Mouse (Mus musculus): ENCODE results near the gene Ssh2. TPM values are rescaled to one million over a fixed set of nuclear protein-coding genes. Genes with fewer than 3 reads are reported as not detected.

Ssh2 gene
- polyA plus RNA-seq, 1 experiment, result not detected

DNA sequence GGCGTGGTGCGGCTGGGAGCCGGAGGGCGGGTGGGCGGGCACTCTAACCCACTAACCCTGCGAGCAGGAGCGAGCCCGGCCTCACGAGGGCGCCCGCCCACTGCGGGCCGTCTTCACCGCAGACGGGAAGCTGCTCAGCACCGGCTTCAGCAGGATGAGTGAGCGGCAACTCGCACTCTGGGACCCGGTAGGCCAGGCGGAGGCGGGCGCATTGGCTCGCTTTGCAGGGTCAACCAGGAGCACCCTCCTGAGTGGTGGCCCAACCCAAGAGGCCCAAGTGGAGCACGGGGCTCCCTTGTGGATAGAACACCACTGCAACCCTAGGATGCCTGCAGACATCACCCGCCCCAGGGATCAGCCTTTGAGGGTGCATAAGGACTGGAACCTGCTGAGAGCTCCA, 251.1 kb downstream of the Ssh2 start:
- TF ChIP-seq POLR2A (IDR thresholded peaks at IDR 0.05; ENCODE audit: insufficient read depth, low read depth, low read length), result no peak
- TF ChIP-seq CTCF (IDR thresholded peaks at IDR 0.05; ENCODE audit: insufficient read depth, low read depth, low read length), result no peak
- Histone ChIP-seq H3K4me3 (ENCODE audit: insufficient read depth, low read depth, low read length) (no peak overlapping the region), H3K27ac (ENCODE audit: insufficient read depth, low read depth, low read length) (no peak overlapping the region), H3K4me1 (ENCODE audit: control insufficient read depth, insufficient read depth, low read length) (peaks cover 29% of the 10 kb centered on the region)
- 7% methylated on average over 25 of the region's 25 CpGs for WGBS

DNA sequence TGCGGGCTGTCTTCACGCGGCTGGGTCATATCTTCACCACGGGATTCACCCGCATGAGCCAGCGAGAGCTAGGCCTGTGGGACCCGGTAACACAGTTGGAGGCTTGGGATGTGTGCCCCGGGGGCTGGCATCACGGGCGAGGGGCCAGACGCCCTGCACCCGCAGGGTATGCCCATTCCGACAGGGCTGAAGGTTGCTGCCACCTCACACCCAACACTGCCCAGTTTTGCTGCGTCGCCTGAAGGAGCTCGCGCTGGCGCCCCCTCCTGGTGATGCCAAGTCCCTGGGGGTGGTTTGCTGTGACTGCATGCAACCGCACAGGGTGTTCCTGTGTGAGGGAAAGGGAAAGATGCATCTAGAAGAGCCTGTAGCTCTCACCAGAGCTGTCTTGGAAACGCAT, 251.7 kb downstream of the Ssh2 start:
- Histone ChIP-seq H3K27ac (ENCODE audit: insufficient read depth, low read depth, low read length) (no peak overlapping the region), H3K4me1 (ENCODE audit: control insufficient read depth, insufficient read depth, low read length) (peaks cover 23% of the 10 kb centered on the region), H3K4me3 (ENCODE audit: insufficient read depth, low read depth, low read length) (peak overlapping the region; percentile 9; the same call in 1 of the 2 replicates)
- peak; percentile 92 for TF ChIP-seq CTCF (IDR thresholded peaks at IDR 0.05; ENCODE audit: insufficient read depth, low read depth, low read length)
- TF ChIP-seq POLR2A (IDR thresholded peaks at IDR 0.05; ENCODE audit: insufficient read depth, low read depth, low read length), result no peak
- WGBS, result 9% methylated on average over 20 of the region's 20 CpGs

DNA sequence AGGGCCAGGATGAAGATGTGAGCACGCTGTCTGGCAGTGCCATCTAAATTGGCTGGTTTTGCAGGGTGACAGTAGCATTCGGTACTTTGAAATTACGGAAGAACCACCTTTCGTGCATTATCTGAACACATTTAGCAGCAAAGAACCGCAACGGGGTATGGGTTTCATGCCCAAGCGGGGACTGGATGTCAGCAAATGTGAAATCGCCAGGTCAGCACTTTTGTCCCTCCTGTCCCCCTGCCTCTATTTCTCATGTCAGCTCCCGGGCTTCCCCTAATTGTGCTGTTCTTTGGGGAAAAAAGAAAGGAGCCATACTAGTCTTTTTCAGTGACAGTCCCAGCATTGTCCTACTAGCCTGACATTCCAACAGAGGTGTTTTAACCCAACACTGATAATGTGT, 252.3 kb downstream of the Ssh2 start:
- Histone ChIP-seq H3K27ac (ENCODE audit: insufficient read depth, low read depth, low read length) (no peak overlapping the region), H3K4me3 (ENCODE audit: insufficient read depth, low read depth, low read length) (no peak overlapping the region)
- WGBS, result 82% methylated on average over 9 of the region's 9 CpGs

DNA sequence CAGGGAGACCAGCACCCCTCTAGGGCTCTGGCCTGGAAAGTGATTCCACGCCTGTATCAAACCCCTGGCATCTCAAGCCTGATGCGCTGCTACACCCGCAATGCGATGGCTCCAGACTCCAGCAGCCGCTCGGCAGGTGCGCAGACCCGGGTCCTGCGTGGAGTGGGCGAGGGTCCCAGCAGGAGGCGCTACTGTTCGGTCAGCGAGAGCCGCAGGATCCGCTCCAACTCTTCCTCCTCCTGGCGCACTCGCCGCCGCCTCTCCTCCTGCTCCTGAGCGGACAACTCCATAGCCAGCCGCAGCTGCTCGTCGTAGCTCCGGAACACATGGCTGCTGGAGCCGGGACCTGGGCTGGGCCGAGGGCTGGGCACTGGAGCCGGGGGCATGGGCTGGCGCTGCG, 255.3 kb downstream of the Ssh2 start:
- TF ChIP-seq POLR2A (IDR thresholded peaks at IDR 0.05; ENCODE audit: insufficient read depth, low read depth, low read length), result no peak
- peaks cover 15% of the 10 kb centered on the region for H3K4me1 ChIP-seq (ENCODE audit: control insufficient read depth, insufficient read depth, low read length)
- no peak overlapping the region for H3K27ac ChIP-seq (ENCODE audit: insufficient read depth, low read depth, low read length)
- 79% methylated on average over 29 of the region's 29 CpGs for WGBS
- no peak overlapping the region for H3K4me3 ChIP-seq (ENCODE audit: insufficient read depth, low read depth, low read length)

More for the DNA sequence above, 252.3 kb downstream of the Ssh2 start:
- no peak for TF ChIP-seq POLR2A (IDR thresholded peaks at IDR 0.05; ENCODE audit: insufficient read depth, low read depth, low read length)
- TF ChIP-seq CTCF (IDR thresholded peaks at IDR 0.05; ENCODE audit: insufficient read depth, low read depth, low read length), result no peak
- H3K4me1 ChIP-seq (ENCODE audit: control insufficient read depth, insufficient read depth, low read length), result peaks cover 20% of the 10 kb centered on the region

DNA sequence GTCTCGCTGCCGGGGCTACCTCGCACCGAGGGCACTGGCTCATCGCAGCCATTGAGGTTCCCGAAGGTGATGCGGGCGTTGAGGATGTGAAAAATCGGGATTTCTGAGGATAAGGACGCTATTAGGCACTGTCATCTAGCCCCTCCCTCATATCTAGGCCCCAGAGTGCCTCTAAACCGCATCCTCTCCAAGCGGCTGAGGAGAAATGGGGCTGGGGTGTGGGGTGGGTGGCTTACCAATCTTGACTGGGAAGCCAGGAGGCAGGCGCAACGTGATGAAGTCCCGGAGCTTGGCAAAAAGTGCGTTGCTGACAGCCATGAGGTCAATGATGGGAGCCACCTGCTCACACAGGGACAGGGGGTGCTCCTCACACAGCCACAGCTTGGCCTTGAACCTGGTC, 256.7 kb downstream of the Ssh2 start:
- peaks cover 13% of the 10 kb centered on the region for H3K4me1 ChIP-seq (ENCODE audit: control insufficient read depth, insufficient read depth, low read length)
- H3K27ac ChIP-seq (ENCODE audit: insufficient read depth, low read depth, low read length), result no peak overlapping the region
- H3K4me3 ChIP-seq (ENCODE audit: insufficient read depth, low read depth, low read length), result no peak overlapping the region
- 92% methylated on average over 16 of the region's 16 CpGs for WGBS
- TF ChIP-seq POLR2A (IDR thresholded peaks at IDR 0.05; ENCODE audit: insufficient read depth, low read depth, low read length), result no peak
- TF ChIP-seq CTCF (IDR thresholded peaks at IDR 0.05; ENCODE audit: insufficient read depth, low read depth, low read length), result no peak

DNA sequence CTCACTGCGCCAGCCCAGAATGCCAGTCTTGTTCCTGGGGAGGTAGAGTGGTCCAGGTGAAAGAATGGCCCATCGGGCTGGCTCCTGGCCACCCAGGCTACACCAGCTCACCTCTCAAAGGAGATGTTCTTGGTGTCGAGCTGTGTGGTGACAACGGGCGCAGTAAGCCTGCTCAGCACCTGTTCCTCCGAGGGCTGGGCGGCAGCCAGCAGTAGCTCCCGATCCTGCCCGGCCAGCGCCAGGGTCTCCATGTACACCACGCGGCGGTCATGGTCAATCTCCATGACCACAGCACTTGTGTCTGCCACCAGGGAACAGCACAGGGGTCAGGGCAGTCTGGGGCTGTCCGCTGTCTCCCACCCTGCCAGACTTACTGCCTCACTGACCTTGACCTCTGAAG, 260.1 kb downstream of the Ssh2 start:
- TF ChIP-seq POLR2A (IDR thresholded peaks at IDR 0.05; ENCODE audit: insufficient read depth, low read depth, low read length) (no peak), CTCF (IDR thresholded peaks at IDR 0.05; ENCODE audit: insufficient read depth, low read depth, low read length) (no peak)
- Histone ChIP-seq H3K27ac (ENCODE audit: insufficient read depth, low read depth, low read length) (no peak overlapping the region), H3K4me1 (ENCODE audit: control insufficient read depth, insufficient read depth, low read length) (peaks cover 8% of the 10 kb centered on the region), H3K4me3 (ENCODE audit: insufficient read depth, low read depth, low read length) (no peak overlapping the region)
- 94% methylated on average over 14 of the region's 14 CpGs for WGBS

DNA sequence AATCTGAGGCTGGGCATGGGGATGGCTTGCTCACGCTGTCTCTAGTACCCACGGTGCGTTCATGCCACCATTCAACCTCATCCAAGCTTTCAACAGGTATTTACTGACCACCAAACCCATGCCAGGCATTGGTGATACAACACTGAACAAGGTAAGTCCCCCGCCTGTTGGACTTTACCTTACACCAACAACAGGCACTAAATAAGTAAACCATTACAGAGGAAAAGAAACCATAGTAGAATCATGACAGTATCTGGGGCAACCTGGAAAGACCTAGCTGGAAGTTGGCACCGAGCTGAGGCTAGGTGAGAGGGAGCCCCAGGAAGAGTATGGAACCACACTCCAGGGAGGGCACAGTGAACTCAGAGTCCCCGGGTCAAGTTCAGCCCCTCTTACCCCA, 260.8 kb downstream of the Ssh2 start:
- Histone ChIP-seq H3K4me3 (ENCODE audit: insufficient read depth, low read depth, low read length) (no peak overlapping the region), H3K27ac (ENCODE audit: insufficient read depth, low read depth, low read length) (no peak overlapping the region), H3K4me1 (ENCODE audit: control insufficient read depth, insufficient read depth, low read length) (peaks cover 11% of the 10 kb centered on the region)
- 91% methylated on average over 6 of the region's 6 CpGs for WGBS
- TF ChIP-seq CTCF (IDR thresholded peaks at IDR 0.05; ENCODE audit: insufficient read depth, low read depth, low read length) (no peak), POLR2A (IDR thresholded peaks at IDR 0.05; ENCODE audit: insufficient read depth, low read depth, low read length) (no peak)

DNA sequence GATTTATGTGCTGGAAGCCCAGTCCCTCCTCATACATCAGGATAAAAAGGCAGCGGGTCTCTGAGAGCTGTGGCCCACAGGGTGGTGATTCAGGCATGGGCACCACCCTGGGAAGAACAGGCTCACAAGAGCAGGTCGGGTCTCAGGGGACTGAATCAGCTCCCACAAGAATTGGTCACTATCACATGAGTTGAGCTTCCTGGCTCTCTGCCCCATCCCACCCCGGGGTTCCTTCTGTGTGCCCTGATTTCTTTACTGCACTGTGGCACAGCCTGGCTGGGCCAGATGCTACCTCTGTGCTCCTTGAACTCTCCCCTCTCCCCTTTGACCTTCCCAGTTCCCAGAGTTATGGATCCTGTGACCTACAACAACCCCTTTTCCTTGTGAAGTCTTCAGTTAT, 267.0 kb downstream of the Ssh2 start:
- TF ChIP-seq POLR2A (IDR thresholded peaks at IDR 0.05; ENCODE audit: insufficient read depth, low read depth, low read length), result no peak
- TF ChIP-seq CTCF (IDR thresholded peaks at IDR 0.05; ENCODE audit: insufficient read depth, low read depth, low read length), result no peak
- Histone ChIP-seq H3K4me3 (ENCODE audit: insufficient read depth, low read depth, low read length) (no peak overlapping the region), H3K4me1 (ENCODE audit: control insufficient read depth, insufficient read depth, low read length) (peaks cover 44% of the 10 kb centered on the region), H3K27ac (ENCODE audit: insufficient read depth, low read depth, low read length) (no peak overlapping the region)
- WGBS, result 55% methylated on average over 3 of the region's 3 CpGs

DNA sequence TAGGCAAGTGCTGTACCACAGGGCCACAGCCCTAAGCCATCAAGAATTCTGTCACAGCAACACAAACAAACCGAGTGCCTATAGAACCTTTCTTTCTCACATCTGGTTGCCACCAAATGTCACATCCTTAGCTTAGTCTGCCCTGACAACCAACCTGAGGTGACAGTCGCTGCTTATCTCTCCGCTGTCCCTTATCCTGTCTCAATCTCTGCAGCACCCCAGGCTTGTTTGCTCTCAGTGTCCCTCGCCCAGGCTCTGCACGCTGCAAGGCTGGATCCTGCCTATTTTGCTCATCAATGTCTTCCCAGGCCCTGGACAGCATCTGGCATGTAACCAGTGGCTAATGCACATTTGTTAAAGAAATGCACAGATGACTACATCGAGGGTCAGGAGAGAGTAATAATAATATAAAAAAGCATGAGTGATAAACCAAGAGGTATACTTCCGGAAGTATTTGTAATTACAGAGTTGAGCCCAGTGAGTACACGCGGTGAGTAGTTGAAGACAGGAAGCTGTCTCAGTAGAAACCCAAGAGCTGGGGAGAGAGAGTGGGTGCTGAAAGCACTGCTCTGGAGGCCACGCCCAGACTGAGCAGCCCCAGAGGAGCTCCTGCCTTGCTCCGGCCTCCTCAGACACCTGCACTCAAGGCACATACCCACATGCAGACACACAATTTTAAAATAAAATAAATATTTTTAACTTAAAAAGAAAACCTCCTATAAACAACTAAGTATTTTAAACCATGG, 267.6 kb downstream of the Ssh2 start:
- TF ChIP-seq POLR2A (IDR thresholded peaks at IDR 0.05; ENCODE audit: insufficient read depth, low read depth, low read length) (no peak), CTCF (IDR thresholded peaks at IDR 0.05; ENCODE audit: insufficient read depth, low read depth, low read length) (no peak)
- no peak overlapping the region for H3K27ac ChIP-seq (ENCODE audit: insufficient read depth, low read depth, low read length)
- H3K4me1 ChIP-seq (ENCODE audit: control insufficient read depth, insufficient read depth, low read length), result peaks cover 50% of the 10 kb centered on the region

More for the DNA sequence above, 267.6 kb downstream of the Ssh2 start:
- 54% methylated on average over 11 of the region's 11 CpGs for WGBS
- H3K4me3 ChIP-seq (ENCODE audit: insufficient read depth, low read depth, low read length), result no peak overlapping the region
